Mouse (Mus musculus) ES-E14 (cell line): ENCODE data around the gene Smyd3.

ENCODE experiments used
- CHD2 ChIP-seq: IDR thresholded peaks from 2 replicates; pipeline ENCODE4 v1.6.1; 2014; ENCODE audit warnings: mild to moderate bottlenecking, low read depth, low read length, inconsistent platforms
- MAFK ChIP-seq: IDR thresholded peaks from 2 replicates; pipeline ENCODE4 v1.6.1; 2014; ENCODE audit warnings: mild to moderate bottlenecking, low read depth, low read length, inconsistent platforms; ENCODE audit not compliant: insufficient read depth
- ZC3H11A ChIP-seq: IDR thresholded peaks from 2 replicates; pipeline ENCODE4 v1.6.1; 2012; ENCODE audit warnings: low read depth, mild to moderate bottlenecking, inconsistent platforms, low read length, borderline replicate concordance
- ZNF384 ChIP-seq: IDR thresholded peaks from 2 replicates; pipeline ENCODE4 v1.6.1; 2012; ENCODE audit warnings: low read depth, low read length, inconsistent platforms

- TF ChIP-seq ZC3H11A (no peak), MAFK (no peak), CHD2 (no peak), ZNF384 (no peak)
These were observed 577.5 kb downstream of the Smyd3 start for GRCm38 (mm10) chr1:178940353-178940752.
